Mouse (Mus musculus): ENCODE results near the gene Mtmr12. TPM values are rescaled to one million over a fixed set of nuclear protein-coding genes. Genes with fewer than 3 reads are reported as not detected.
A peak's percentile ranks its signal among the peaks of the same experiment; 100 is the strongest.

Mtmr12 gene
- polyA plus RNA-seq, 1 experiment, result 32.0 TPM

- H3K9me3 ChIP-seq (replicated peaks; ENCODE audit: control insufficient read depth, insufficient read depth, low read length, poor library complexity, severe bottlenecking), result no peaks in the 10 kb centered on the region
- no peak overlapping the region for H3K9ac ChIP-seq (ENCODE audit: low read depth, poor library complexity, severe bottlenecking)
- no peak overlapping the region for H3K27ac ChIP-seq (ENCODE audit: insufficient read depth, low read length)
- no peak overlapping the region for H3K4me3 ChIP-seq (ENCODE audit: low read depth, low read length)
- no peaks in the 10 kb centered on the region for H3K36me3 ChIP-seq (ENCODE audit: control insufficient read depth, insufficient read depth, low read length, poor library complexity, severe bottlenecking)
- H3K27me3 ChIP-seq (ENCODE audit: control insufficient read depth, insufficient read depth, low read length, poor library complexity, severe bottlenecking), result no peaks in the 10 kb centered on the region
- no peak for TF ChIP-seq POLR2A (IDR thresholded peaks at IDR 0.05; ENCODE audit: insufficient read depth, low read length)
- no peak for TF ChIP-seq EP300 (IDR thresholded peaks at IDR 0.05; ENCODE audit: insufficient read depth, low read depth, low read length)
- TF ChIP-seq CTCF (IDR thresholded peaks at IDR 0.05; ENCODE audit: low read depth, low read length), result no peak
- H3K4me1 ChIP-seq (ENCODE audit: control insufficient read depth, insufficient read depth, low read length), result no peaks in the 10 kb centered on the region
These were observed 113.6 kb downstream of the Mtmr12 start for GRCm38 (mm10) chr15:12318451-12318850.

GRCm38 (mm10) chr15:12319889-12320288 is 115.1 kb downstream of the Mtmr12 start:
- Histone ChIP-seq H3K27ac (ENCODE audit: insufficient read depth, low read length) (no peak overlapping the region), H3K4me3 (ENCODE audit: low read depth, low read length) (no peak overlapping the region), H3K27me3 (ENCODE audit: control insufficient read depth, insufficient read depth, low read length, poor library complexity, severe bottlenecking) (no peaks in the 10 kb centered on the region), H3K9me3 (replicated peaks; ENCODE audit: control insufficient read depth, insufficient read depth, low read length, poor library complexity, severe bottlenecking) (no peaks in the 10 kb centered on the region), H3K36me3 (ENCODE audit: control insufficient read depth, insufficient read depth, low read length, poor library complexity, severe bottlenecking) (no peaks in the 10 kb centered on the region), H3K4me1 (ENCODE audit: control insufficient read depth, insufficient read depth, low read length) (no peaks in the 10 kb centered on the region), H3K9ac (ENCODE audit: low read depth, poor library complexity, severe bottlenecking) (0 out of 2 replicates have a peak overlapping the region, but pooled peaks have one; percentile 92)
- TF ChIP-seq POLR2A (IDR thresholded peaks at IDR 0.05; ENCODE audit: insufficient read depth, low read length), result no peak
- TF ChIP-seq CTCF (IDR thresholded peaks at IDR 0.05; ENCODE audit: low read depth, low read length), result no peak
- no peak for TF ChIP-seq EP300 (IDR thresholded peaks at IDR 0.05; ENCODE audit: insufficient read depth, low read depth, low read length)

- no peaks in the 10 kb centered on the region for H3K27me3 ChIP-seq (ENCODE audit: control insufficient read depth, insufficient read depth, low read length, poor library complexity, severe bottlenecking)
- H3K4me3 ChIP-seq (ENCODE audit: low read depth, low read length), result peak overlapping the region; percentile 88
- no peaks in the 10 kb centered on the region for H3K4me1 ChIP-seq (ENCODE audit: control insufficient read depth, insufficient read depth, low read length)
- no peak for TF ChIP-seq CTCF (IDR thresholded peaks at IDR 0.05; ENCODE audit: low read depth, low read length)
- TF ChIP-seq EP300 (IDR thresholded peaks at IDR 0.05; ENCODE audit: insufficient read depth, low read depth, low read length), result no peak
- no peak for TF ChIP-seq POLR2A (IDR thresholded peaks at IDR 0.05; ENCODE audit: insufficient read depth, low read length)
- H3K36me3 ChIP-seq (ENCODE audit: control insufficient read depth, insufficient read depth, low read length, poor library complexity, severe bottlenecking), result 0 out of 2 replicates have a peak, but pooled peaks cover under 1% of the 10 kb centered on the region
- no peaks in the 10 kb centered on the region for H3K9me3 ChIP-seq (replicated peaks; ENCODE audit: control insufficient read depth, insufficient read depth, low read length, poor library complexity, severe bottlenecking)
- peak overlapping the region; percentile 92 for H3K9ac ChIP-seq (ENCODE audit: low read depth, poor library complexity, severe bottlenecking)
- H3K27ac ChIP-seq (ENCODE audit: insufficient read depth, low read length), result no peak overlapping the region
These were observed 115.7 kb downstream of the Mtmr12 start for GRCm38 (mm10) chr15:12320441-12321090.

- no peaks in the 10 kb centered on the region for H3K9me3 ChIP-seq (replicated peaks; ENCODE audit: control insufficient read depth, insufficient read depth, low read length, poor library complexity, severe bottlenecking)
- no peak for TF ChIP-seq EP300 (IDR thresholded peaks at IDR 0.05; ENCODE audit: insufficient read depth, low read depth, low read length)
- peak; percentile 38 for TF ChIP-seq POLR2A (IDR thresholded peaks at IDR 0.05; ENCODE audit: insufficient read depth, low read length)
- H3K27ac ChIP-seq (ENCODE audit: insufficient read depth, low read length), result no peak within 1 kb of the TSS
- peak within 1 kb of the TSS; percentile 88 for H3K4me3 ChIP-seq (ENCODE audit: low read depth, low read length)
- H3K27me3 ChIP-seq (ENCODE audit: control insufficient read depth, insufficient read depth, low read length, poor library complexity, severe bottlenecking), result no peaks in the 10 kb centered on the region
- peak within 1 kb of the TSS; percentile 92 for H3K9ac ChIP-seq (ENCODE audit: low read depth, poor library complexity, severe bottlenecking)
- H3K4me1 ChIP-seq (ENCODE audit: control insufficient read depth, insufficient read depth, low read length), result peaks cover 2% of the 10 kb centered on the region
- H3K36me3 ChIP-seq (ENCODE audit: control insufficient read depth, insufficient read depth, low read length, poor library complexity, severe bottlenecking), result peaks cover 5% of the 10 kb centered on the region
These were observed 116.4 kb downstream of the Mtmr12 start, which contains the start of gene Golph3 for GRCm38 (mm10) chr15:12321091-12321787. TSS of gene Golph3 (plus strand) at chr15:12321450.

GRCm38 (mm10) chr15:12321788-12322621 is 117.2 kb downstream of the Mtmr12 start, which contains the start of gene 1810049J17Rik:
TSS of gene 1810049J17Rik (minus strand) at chr15:12321899.
- no peaks in the 10 kb centered on the region for H3K9me3 ChIP-seq (replicated peaks; ENCODE audit: control insufficient read depth, insufficient read depth, low read length, poor library complexity, severe bottlenecking)
- H3K36me3 ChIP-seq (ENCODE audit: control insufficient read depth, insufficient read depth, low read length, poor library complexity, severe bottlenecking), result peaks cover 6% of the 10 kb centered on the region
- H3K27me3 ChIP-seq (ENCODE audit: control insufficient read depth, insufficient read depth, low read length, poor library complexity, severe bottlenecking), result no peaks in the 10 kb centered on the region
- H3K4me3 ChIP-seq (ENCODE audit: low read depth, low read length), result peak within 1 kb of the TSS; percentile 88
- H3K9ac ChIP-seq (ENCODE audit: low read depth, poor library complexity, severe bottlenecking), result peak within 1 kb of the TSS; percentile 92
- H3K27ac ChIP-seq (ENCODE audit: insufficient read depth, low read length), result no peak within 1 kb of the TSS
- TF ChIP-seq CTCF (IDR thresholded peaks at IDR 0.05; ENCODE audit: low read depth, low read length) (no peak), EP300 (IDR thresholded peaks at IDR 0.05; ENCODE audit: insufficient read depth, low read depth, low read length) (no peak), POLR2A (IDR thresholded peaks at IDR 0.05; ENCODE audit: insufficient read depth, low read length) (no peak)
- peaks cover 2% of the 10 kb centered on the region for H3K4me1 ChIP-seq (ENCODE audit: control insufficient read depth, insufficient read depth, low read length)
